Mouse (Mus musculus): ENCODE data around the gene Tmem256. TPM values are rescaled to one million over a fixed set of nuclear protein-coding genes. Genes with fewer than 3 reads are reported as not detected.

Tmem256 gene
- 9.1 and 13.3 TPM in 2 replicates for total RNA-seq (2017)

DNA sequence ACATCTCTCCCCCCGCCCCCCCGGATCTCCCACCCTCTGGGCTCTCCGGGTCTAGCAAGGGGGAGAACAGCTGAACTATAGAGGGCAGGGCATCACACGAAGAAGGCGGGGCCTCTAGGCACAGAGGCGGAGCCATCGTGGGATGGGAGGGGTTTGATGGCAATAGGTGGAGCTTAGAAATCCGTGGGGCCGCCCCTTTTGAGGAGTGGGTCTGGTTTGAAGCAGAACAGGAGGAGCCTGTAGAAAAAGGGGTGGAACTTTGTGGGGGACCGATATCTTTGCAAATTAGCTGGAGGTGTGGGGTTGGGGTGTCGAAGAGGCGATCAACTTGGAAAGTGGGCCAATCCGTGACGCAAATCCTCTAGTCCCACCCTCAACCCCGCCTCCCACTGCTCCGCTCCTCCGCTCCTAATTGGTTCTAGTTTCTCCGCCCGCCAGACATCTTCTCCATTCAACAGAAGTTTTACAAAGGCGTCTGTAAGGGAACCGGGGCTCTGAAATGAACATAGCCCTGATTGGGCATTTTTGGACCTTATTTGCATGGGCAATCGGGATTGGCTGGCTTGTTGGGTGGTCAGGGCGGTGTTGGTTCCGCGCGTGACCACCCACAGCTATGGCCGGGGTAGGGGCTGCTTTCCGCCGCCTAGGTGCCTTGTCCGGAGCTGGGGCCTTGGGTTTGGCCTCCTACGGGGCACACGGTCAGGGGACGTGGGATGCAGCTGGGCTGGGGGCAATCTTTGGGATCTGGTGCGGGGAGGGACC, at the start of gene Tmem256:
Gene Tmem256 (plus strand): TSS at position 563 of the 762 bp plus-strand sequence.
- ATAC-seq (ENCODE audit: extremely low read depth, insufficient number of reproducible peaks, low FRiP score, poor library complexity, severe bottlenecking), result peak; percentile 83

GRCm38 (mm10) chr11:69789431-69789830, 48.9 kb upstream of the Tmem256 start:
- ATAC-seq (ENCODE audit: extremely low read depth, insufficient number of reproducible peaks, low FRiP score, poor library complexity, severe bottlenecking), result no peak

- ATAC-seq (ENCODE audit: extremely low read depth, insufficient number of reproducible peaks, low FRiP score, poor library complexity, severe bottlenecking), result no peak
Measured at GRCm38 (mm10) chr11:69791420-69791819, 46.9 kb upstream of the Tmem256 start.

DNA sequence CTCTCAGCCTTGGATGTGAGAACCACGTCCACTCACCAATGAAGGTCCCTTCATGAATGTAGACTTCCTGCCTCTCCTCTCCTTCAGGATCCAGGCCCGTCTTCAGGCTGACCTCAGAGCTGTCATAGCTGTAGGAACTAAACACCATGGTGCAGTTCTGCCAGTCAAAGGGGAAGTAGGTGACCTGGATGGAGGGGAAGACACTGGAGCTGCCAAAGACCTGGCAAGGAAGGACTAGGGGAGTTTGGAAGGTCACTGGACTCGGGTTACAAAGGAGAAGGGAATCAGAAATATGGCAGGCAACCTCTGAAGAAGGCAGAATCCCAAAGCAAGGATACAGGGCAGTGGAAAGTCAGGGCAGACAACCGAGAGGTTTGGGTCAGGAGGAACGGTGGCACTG, 44.9 kb upstream of the Tmem256 start:
- ATAC-seq (ENCODE audit: extremely low read depth, insufficient number of reproducible peaks, low FRiP score, poor library complexity, severe bottlenecking), result no peak

DNA sequence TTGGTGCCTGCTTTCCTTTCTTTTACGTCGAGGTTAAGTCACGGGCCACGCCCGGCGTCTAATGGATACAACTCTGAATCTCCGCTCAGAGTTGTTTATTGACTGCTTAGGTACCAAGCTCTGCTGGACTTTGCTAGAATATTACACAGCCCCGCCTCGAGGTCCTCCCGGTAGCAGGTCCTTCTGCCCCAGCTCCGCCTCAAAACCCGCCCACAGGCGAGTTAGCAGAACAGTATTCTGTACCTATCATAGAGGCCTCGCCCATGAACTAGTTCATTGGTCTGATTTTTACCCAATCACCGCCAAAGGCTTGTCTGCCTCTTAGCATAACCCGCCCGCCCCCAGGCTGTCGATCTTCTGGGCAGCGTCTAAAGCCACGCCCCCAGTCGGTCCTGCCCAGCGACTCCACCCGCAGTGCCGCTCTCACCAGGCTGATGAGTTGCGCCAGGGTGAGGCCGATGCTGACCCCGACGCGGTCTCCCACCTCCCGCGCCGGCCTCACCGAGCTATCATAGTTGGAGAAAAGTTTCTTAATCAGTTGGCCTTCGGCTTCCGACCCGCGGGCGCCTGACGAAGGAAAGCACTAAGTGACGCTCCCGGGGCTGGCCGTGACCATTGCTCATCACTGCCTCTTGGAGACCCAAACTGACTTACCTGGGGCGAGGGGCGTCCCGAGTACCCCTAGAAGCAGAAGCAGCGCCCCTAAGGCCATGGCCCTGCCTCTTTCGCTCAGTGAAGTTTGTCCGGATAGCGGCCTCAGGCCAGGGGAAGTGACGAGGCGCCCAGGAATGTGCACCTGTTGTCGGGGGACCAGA, 42.9 kb upstream of the Tmem256 start, which contains the start of gene Chrnb1:
Gene Chrnb1 (minus strand): TSS at position 776 of the 815 bp plus-strand sequence.
- ATAC-seq (ENCODE audit: extremely low read depth, insufficient number of reproducible peaks, low FRiP score, poor library complexity, severe bottlenecking), result peak; percentile 96

DNA sequence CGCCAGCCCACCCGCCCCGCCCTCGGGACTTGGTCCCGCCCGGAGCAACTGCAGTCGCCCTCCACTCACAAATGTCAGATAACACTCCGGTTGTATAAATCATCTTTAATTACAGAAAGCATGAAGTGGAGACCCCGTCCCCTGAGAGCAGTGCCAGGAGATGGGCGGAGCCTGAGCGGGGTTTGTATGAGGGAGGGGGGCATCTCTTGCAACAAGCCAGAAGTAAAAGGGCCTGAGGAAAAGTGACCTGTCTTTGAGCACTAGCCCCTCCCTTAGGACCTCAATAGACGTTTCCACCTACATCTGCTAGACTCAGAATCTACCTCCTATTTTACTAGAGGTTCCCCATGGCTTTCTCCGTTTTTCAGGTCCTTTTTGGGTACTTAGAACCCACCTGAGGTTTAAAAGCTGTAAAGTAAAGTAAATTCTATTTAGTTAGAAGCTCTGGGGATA, 42.3 kb upstream of the Tmem256 start:
- no peak for ATAC-seq (ENCODE audit: extremely low read depth, insufficient number of reproducible peaks, low FRiP score, poor library complexity, severe bottlenecking)

DNA sequence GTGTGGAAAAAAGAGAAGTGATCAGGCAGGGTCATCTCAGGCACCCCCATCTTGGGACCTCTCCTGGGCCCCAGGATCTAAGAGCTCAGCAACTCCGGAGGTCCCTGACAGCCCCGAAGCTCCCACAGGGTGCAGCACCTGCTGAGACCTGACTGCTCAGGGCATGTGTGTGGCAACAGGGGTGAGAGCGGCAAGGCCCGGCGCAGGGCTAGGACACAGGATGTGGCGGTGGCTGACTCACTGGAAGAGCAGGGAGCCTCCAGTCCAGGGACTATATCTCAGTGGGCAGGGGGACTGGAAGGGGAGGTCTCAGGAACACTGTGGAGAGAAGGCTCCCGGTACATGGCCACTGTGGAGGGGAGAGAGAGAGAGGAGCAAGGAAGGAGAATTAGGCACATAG, 40.4 kb upstream of the Tmem256 start:
- no peak for ATAC-seq (ENCODE audit: extremely low read depth, insufficient number of reproducible peaks, low FRiP score, poor library complexity, severe bottlenecking)

GRCm38 (mm10) chr11:69799394-69800137, 38.7 kb upstream of the Tmem256 start:
- ATAC-seq (ENCODE audit: extremely low read depth, insufficient number of reproducible peaks, low FRiP score, poor library complexity, severe bottlenecking), result no peak

DNA sequence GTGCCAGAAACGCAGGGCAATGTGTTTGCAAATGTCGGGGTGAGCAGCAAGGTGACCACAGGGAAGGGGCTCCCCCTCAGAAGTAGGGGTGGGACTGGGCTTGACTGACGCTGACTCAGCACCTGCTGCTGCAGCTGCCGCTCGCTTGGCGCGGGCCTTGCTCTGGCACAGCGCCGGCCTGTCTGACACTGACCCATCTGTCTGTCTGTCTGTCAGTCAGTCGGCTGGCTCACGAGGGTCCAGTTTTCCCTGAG, 38.2 kb upstream of the Tmem256 start:
- no peak for ATAC-seq (ENCODE audit: extremely low read depth, insufficient number of reproducible peaks, low FRiP score, poor library complexity, severe bottlenecking)

GRCm38 (mm10) chr11:69800392-69801197, 37.7 kb upstream of the Tmem256 start:
- ATAC-seq (ENCODE audit: extremely low read depth, insufficient number of reproducible peaks, low FRiP score, poor library complexity, severe bottlenecking), result no peak

DNA sequence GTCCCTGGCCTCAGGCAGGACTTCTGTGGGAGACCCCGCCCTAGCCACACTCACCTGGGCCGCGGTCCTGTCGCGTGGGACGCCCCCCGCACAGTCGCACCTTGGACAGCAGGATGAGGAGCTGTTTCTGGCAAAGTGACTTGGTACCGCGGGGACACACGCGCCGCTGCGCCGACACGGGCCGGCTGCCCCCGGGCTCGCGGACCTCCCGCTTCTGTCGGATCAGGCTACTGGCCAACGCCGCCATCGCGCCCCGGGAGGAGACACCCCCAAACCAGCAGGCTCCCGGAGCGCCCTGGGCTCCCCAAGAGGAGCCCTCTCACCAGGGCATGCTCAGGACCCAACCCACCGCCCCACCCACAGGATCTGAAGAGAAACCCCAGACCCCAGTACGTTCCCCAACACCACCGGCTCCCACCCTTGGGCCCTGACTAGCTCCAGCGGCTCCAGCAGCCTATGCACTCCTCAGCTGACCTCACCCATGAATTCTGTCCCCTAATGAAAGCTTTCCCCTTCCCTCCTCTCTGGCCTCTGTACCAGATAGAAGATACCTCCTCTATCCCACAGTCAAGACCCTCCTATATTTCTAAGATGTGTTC, 36.8 kb upstream of the Tmem256 start, which contains the start of gene Fgf11:
Gene Fgf11 (minus strand): TSS at position 479 of the 599 bp plus-strand sequence.
- no peak for ATAC-seq (ENCODE audit: extremely low read depth, insufficient number of reproducible peaks, low FRiP score, poor library complexity, severe bottlenecking)

- ATAC-seq (ENCODE audit: extremely low read depth, insufficient number of reproducible peaks, low FRiP score, poor library complexity, severe bottlenecking), result no peak
Measured at GRCm38 (mm10) chr11:69802648-69803105, 35.6 kb upstream of the Tmem256 start.

DNA sequence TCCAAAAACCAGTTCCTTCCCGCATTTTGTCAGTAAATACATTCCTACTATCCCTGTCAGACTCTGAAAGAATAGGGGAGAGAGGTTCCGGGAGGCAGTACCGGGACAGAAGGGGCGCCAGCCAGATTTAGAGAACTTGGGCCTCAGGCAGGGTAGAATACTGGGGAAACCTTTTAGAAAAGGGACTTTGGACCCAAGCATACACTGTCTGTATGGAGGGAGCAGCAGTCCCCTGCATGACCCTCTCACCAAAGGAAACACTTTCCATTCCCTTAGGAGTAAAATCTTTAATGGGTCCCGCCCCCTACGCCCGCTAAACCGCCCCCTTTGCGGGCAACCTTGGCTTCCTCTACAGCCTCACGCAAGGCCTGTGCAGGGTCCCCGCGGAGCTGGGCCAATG, 35.0 kb upstream of the Tmem256 start:
- ATAC-seq (ENCODE audit: extremely low read depth, insufficient number of reproducible peaks, low FRiP score, poor library complexity, severe bottlenecking), result no peak

GRCm38 (mm10) chr11:69803786-69804651, 34.3 kb upstream of the Tmem256 start:
- peak; percentile 43 for ATAC-seq (ENCODE audit: extremely low read depth, insufficient number of reproducible peaks, low FRiP score, poor library complexity, severe bottlenecking)

DNA sequence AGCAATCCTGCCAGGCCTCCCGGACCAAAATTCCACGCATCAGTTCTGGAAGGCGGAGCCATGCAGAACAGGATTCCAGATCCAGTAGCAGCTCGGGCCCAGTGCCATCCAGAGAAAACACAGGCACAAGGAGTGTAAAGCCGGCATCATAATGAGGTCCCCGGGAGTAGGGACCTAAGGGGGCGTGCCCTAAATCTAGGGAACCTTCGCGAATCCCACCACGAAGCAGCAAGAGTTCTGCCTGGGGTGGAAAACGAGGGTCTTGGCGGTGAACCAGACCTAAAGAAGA, 33.7 kb upstream of the Tmem256 start:
- ATAC-seq (ENCODE audit: extremely low read depth, insufficient number of reproducible peaks, low FRiP score, poor library complexity, severe bottlenecking), result no peak

DNA sequence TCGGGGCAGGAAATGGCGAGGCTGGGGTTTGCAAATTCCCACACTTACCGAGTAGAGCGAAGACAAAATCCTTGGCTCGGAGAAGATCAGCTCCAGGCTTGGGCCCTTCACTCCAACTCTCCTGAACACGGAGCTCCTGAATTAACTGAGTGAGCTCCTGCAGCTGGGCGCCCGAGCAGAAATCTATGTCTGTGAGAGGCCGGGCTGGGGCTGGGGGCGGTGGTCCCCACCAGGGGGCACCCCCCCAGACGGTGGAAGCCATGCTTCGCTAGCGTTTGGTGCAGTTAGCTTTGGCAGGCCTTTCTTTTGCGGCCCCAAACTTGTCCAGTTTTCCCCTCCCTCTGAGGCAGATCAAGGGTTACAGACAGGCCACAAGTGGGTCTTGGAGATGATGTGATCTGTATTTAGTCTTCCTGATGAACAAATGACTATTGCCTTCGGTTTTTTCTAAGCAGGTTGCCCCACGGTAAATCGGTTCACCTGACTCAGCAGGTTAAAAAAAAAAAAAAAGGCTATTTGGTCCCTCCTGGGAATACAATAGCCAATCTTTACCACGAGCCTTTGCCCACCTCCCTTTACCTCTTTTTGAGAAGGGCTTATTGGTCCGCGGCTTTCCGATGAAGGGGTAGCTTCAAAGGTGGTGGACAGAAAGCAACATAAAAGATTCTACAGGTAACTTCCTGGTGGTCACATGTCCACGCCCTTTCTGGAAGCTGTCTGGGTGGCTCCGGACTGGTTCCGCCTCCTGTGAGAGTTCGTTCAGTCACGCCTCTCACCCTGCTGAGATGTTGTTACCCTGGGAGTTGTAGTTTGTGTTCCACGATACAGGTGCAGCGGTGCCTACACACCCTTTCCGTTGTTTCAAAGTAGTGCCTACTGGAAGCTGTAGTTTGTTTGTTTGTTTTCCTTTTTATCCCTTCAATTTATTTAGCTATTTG, 33.1 kb upstream of the Tmem256 start, which contains the start of gene Tmem102:
Gene Tmem102 (minus strand): TSS at position 653 of the 938 bp plus-strand sequence.
- no peak for ATAC-seq (ENCODE audit: extremely low read depth, insufficient number of reproducible peaks, low FRiP score, poor library complexity, severe bottlenecking)

Measured in neutrophil, adult 5-6 weeks (primary cell).